Comparison of ENCODE assay signal across 18 mouse cellular contexts in the genomic region with DNA sequence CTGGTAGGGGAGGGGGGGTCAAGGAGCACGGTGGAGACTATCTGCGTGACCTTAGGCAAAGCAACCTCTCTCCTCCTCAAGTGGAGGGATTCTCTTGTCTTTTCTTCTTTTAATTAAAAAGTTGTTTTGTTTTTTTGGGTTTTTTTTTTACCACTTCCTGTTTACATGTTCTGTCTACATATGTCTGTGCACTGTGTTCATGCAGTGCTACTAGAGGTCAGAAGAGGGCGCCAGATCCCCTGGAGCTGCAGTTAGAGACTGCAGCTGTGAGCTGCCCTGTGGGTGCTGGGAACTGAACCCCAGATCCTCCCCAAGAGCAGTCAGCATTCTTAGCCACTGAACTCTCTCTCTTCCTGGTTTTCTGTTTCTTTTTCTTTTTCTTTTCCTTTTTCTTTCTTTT. TPM values are rescaled to one million over a fixed set of nuclear protein-coding genes. Genes with fewer than 3 reads are reported as not detected.
A peak's percentile ranks its signal among the peaks of the same experiment; 100 is the strongest.
DNase-seq lines count a peak whose midpoint lies in the region; ATAC-seq and TF ChIP-seq lines count a peak whose summit lies in the region.
"Had no signal": no experiment of that assay in that cellular context is flagged by ENCODE, and none has a peak within 500 bp of the region (broad histone marks: within the 10 kb centered on the region; RNA-seq: fewer than 3 reads in every experiment).

No protein-coding gene starts in this region.

- H3K4me2 ChIP-seq in liver, embryonic 11.5 days: no peak overlapping the region
- H3K4me2 ChIP-seq in hindbrain, embryonic 13.5 days: no peak overlapping the region
- H3K4me2 ChIP-seq: embryonic facial prominence, embryonic 12.5 days; intestine, embryonic 15.5 days; stomach, embryonic 15.5 days had no signal

- H3K9me3 ChIP-seq in liver, embryonic 11.5 days (ENCODE audit: control insufficient read depth, low read length): no peaks in the 10 kb centered on the region
- H3K9me3 ChIP-seq in hindbrain, embryonic 13.5 days: peaks cover 8% of the 10 kb centered on the region; the same call in 1 of the 2 replicates
- H3K9me3 ChIP-seq: intestine, embryonic 15.5 days; stomach, embryonic 15.5 days had no signal

- TF ChIP-seq POLR2A in liver, adult 2 months (IDR thresholded peaks at IDR 0.05; ENCODE audit: extremely low read depth, insufficient read depth, low read length): no peak
- TF ChIP-seq POLR2A in olfactory bulb, adult 2 months (IDR thresholded peaks at IDR 0.05; ENCODE audit: insufficient read depth, low read depth, low read length): no peak

- H3K27ac ChIP-seq in liver, adult 2 months (replicated peaks; ENCODE audit: insufficient read depth, low read depth, low read length): no peak overlapping the region
- H3K27ac ChIP-seq in liver, embryonic 11.5 days (ENCODE audit: low read depth, low read length): no peak overlapping the region
- no peak overlapping the region for H3K27ac ChIP-seq in olfactory bulb, adult 2 months (ENCODE audit: insufficient read depth, low read depth, low read length)
- no peak overlapping the region for H3K27ac ChIP-seq in hindbrain, embryonic 13.5 days
- H3K27ac ChIP-seq: embryonic facial prominence, embryonic 12.5 days; intestine, embryonic 15.5 days; stomach, embryonic 15.5 days had no signal

- no peaks in the 10 kb centered on the region for H3K27me3 ChIP-seq in liver, adult 2 months (ENCODE audit: control insufficient read depth, insufficient read depth, low read length)
- H3K27me3 ChIP-seq in liver, embryonic 11.5 days (replicated peaks; ENCODE audit: control insufficient read depth, insufficient read depth, low read length): no peaks in the 10 kb centered on the region; the same call in 1 of the 2 replicates
- H3K27me3 ChIP-seq in Patski: peaks cover 12% of the 10 kb centered on the region
- H3K27me3 ChIP-seq in hindbrain, embryonic 13.5 days: peaks cover 27% of the 10 kb centered on the region
- H3K27me3 ChIP-seq: intestine, embryonic 15.5 days; stomach, embryonic 15.5 days had no signal

- H3K4me3 ChIP-seq in liver, adult 2 months (ENCODE audit: insufficient read depth, low read depth, low read length): no peak overlapping the region
- no peak overlapping the region for H3K4me3 ChIP-seq in liver, embryonic 11.5 days (ENCODE audit: low read depth, low read length)
- H3K4me3 ChIP-seq in olfactory bulb, adult 2 months (ENCODE audit: insufficient read depth, low read depth, low read length): no peak overlapping the region
- no peak overlapping the region for H3K4me3 ChIP-seq in hindbrain, embryonic 13.5 days
- H3K4me3 ChIP-seq: embryonic facial prominence, embryonic 12.5 days; intestine, embryonic 15.5 days; stomach, embryonic 15.5 days had no signal

- no peak overlapping the region for H3K9ac ChIP-seq in liver, adult 2 months (ENCODE audit: low read depth, low read length)
- no peak overlapping the region for H3K9ac ChIP-seq in liver, embryonic 11.5 days (ENCODE audit: low read depth, low read length)
- no peak overlapping the region for H3K9ac ChIP-seq in hindbrain, embryonic 13.5 days
- H3K9ac ChIP-seq: embryonic facial prominence, embryonic 12.5 days; intestine, embryonic 15.5 days; stomach, embryonic 15.5 days had no signal

- CTCF ChIA-PET in Patski (lab: Charles Lee): no interaction called here

- DNase-seq in liver, adult 2 months (ENCODE audit: extremely low read depth, low read depth, low spot score): no peak
- DNase-seq in liver, embryonic 11.5 days (ENCODE audit: low spot score): no peak
- DNase-seq in Patski (ENCODE audit: low read depth, low spot score): no peak
- DNase-seq in spleen, postnatal 10 days (ENCODE audit: low spot score in 2 of 2): no peak
- DNase-seq: adrenal gland, postnatal 36 days; cerebellum, postnatal 10 days; heart, adult 18-20 months; heart, postnatal 36 days; left cerebral cortex, postnatal 4 days; lung, postnatal 10 days; midbrain, embryonic 14.5 days had no signal

- ATAC-seq in liver, embryonic 11.5 days (replicated peaks; ENCODE audit: low FRiP score): no peak
- peak; percentile 60 for ATAC-seq in CD4-positive, CD25-positive, alpha-beta regulatory T cell, adult 4 months
- no peak for ATAC-seq in Patski
- no peak for ATAC-seq in hindbrain, embryonic 13.5 days (ENCODE audit: low FRiP score)
- ATAC-seq: forebrain, embryonic 14.5 days; intestine, embryonic 15.5 days had no signal

- POLR2A ChIA-PET in Patski (lab: Charles Lee): no interaction called here

- H3K36me3 ChIP-seq in liver, adult 2 months (ENCODE audit: control insufficient read depth, insufficient read depth, low read length): no peaks in the 10 kb centered on the region
- no peaks in the 10 kb centered on the region for H3K36me3 ChIP-seq in liver, embryonic 11.5 days (ENCODE audit: control insufficient read depth, insufficient read depth, low read length)
- peaks cover 34% of the 10 kb centered on the region for H3K36me3 ChIP-seq in hindbrain, embryonic 13.5 days
- H3K36me3 ChIP-seq: embryonic facial prominence, embryonic 12.5 days; intestine, embryonic 15.5 days; stomach, embryonic 15.5 days had no signal

- TF ChIP-seq CTCF in liver, adult 2 months (IDR thresholded peaks at IDR 0.05; ENCODE audit: low read depth, low read length): peak; percentile 38
- TF ChIP-seq CTCF in Patski (IDR thresholded peaks at IDR 0.05): peak; percentile 52
- TF ChIP-seq CTCF in olfactory bulb, adult 2 months (IDR thresholded peaks at IDR 0.05; ENCODE audit: insufficient read depth, low read depth, low read length): 0 out of 2 replicates have a peak, but pooled peaks have one; percentile 24

- in situ Hi-C loops in Patski (cut with MboI; ENCODE audit: low pct_unique_long_range_greater_than_20kb): no loop called here

- no peaks in the 10 kb centered on the region for H3K4me1 ChIP-seq in liver, adult 2 months (ENCODE audit: control insufficient read depth, insufficient read depth, low read length)
- no peaks in the 10 kb centered on the region for H3K4me1 ChIP-seq in liver, embryonic 11.5 days (replicated peaks; ENCODE audit: control insufficient read depth, insufficient read depth, low read length)
- H3K4me1 ChIP-seq in olfactory bulb, adult 2 months (ENCODE audit: control insufficient read depth, insufficient read depth, low read length): no peaks in the 10 kb centered on the region
- H3K4me1 ChIP-seq in hindbrain, embryonic 13.5 days (replicated peaks): no peaks in the 10 kb centered on the region
- H3K4me1 ChIP-seq: embryonic facial prominence, embryonic 12.5 days; intestine, embryonic 15.5 days; stomach, embryonic 15.5 days had no signal

- 70% methylated on average over 3 of the region's 3 CpGs for WGBS in liver, adult 2 months
- WGBS in liver, embryonic 11.5 days: 65% methylated on average over 3 of the region's 3 CpGs
- WGBS in olfactory bulb, adult 2 months: 73% methylated on average over 3 of the region's 3 CpGs
- 74% methylated on average over 3 of the region's 3 CpGs for WGBS in hindbrain, embryonic 13.5 days

- no peaks in the 10 kb centered on the region for H3K79me2 ChIP-seq in liver, adult 2 months (ENCODE audit: control insufficient read depth, insufficient read depth, low read length)

RNA-seq across cellular contexts. Expression of a gene that starts 28.4 kb away (rescaled TPM):
- under 0.01 TPM in 1 of 2 replicates, not detected in the other for total RNA-seq in liver, adult 2 months (2014; rRNA removed)
- 0.06 TPM in 1 of 2 replicates, not detected in the other for polyA plus RNA-seq in liver, adult 2 months (2012; rRNA removed)
- 0.17 and 0.19 TPM in 2 replicates for polyA plus RNA-seq in liver, embryonic 11.5 days (2014; fragmentation: Nextera tagmentation; extraction: Ambion mirVana)
- under 1 TPM; 0.28 to 0.32 TPM for polyA plus RNA-seq in CD4-positive, CD25-positive, alpha-beta regulatory T cell, adult 4 months (2017; shearing (Covaris generic))
- polyA plus RNA-seq in Patski (2021): 0.13 TPM
- polyA plus RNA-seq in olfactory bulb, adult 2 months (2012; ENCODE audit: insufficient read depth, insufficient read length, low replicate concordance, missing spikeins): not detected in 2 replicates
- 2.2 and 2.6 TPM in 2 replicates for polyA plus RNA-seq in hindbrain, embryonic 13.5 days (2015; fragmentation: Nextera tagmentation; extraction: Ambion mirVana)

RNA-seq across cellular contexts. Expression of a gene that starts 28.7 kb away (rescaled TPM):
- total RNA-seq in liver, adult 2 months (2014; rRNA removed): 142 and 148 TPM in 2 replicates
- 268 and 304 TPM in 2 replicates for polyA plus RNA-seq in liver, adult 2 months (2012; rRNA removed)
- 581 and 583 TPM in 2 replicates for polyA plus RNA-seq in liver, embryonic 11.5 days (2014; fragmentation: Nextera tagmentation; extraction: Ambion mirVana)
- 10 to 100 TPM; 14.1 to 19.9 TPM for polyA plus RNA-seq in CD4-positive, CD25-positive, alpha-beta regulatory T cell, adult 4 months (2017; shearing (Covaris generic))
- polyA plus RNA-seq in Patski (2021): 20.3 TPM
- not detected in 2 replicates for polyA plus RNA-seq in olfactory bulb, adult 2 months (2012; ENCODE audit: insufficient read depth, insufficient read length, low replicate concordance, missing spikeins)
- polyA plus RNA-seq in hindbrain, embryonic 13.5 days (2015; fragmentation: Nextera tagmentation; extraction: Ambion mirVana): 18.7 and 19.3 TPM in 2 replicates

RNA-seq across cellular contexts. Expression of a gene that starts 54.5 kb away (rescaled TPM):
- total RNA-seq in liver, adult 2 months (2014; rRNA removed): 3.5 and 4.6 TPM in 2 replicates
- 6.9 and 8.3 TPM in 2 replicates for polyA plus RNA-seq in liver, adult 2 months (2012; rRNA removed)
- polyA plus RNA-seq in liver, embryonic 11.5 days (2014; fragmentation: Nextera tagmentation; extraction: Ambion mirVana): 20.6 and 21.5 TPM in 2 replicates
- 10 to 100 TPM; 50.9 to 60.1 TPM for polyA plus RNA-seq in CD4-positive, CD25-positive, alpha-beta regulatory T cell, adult 4 months (2017; shearing (Covaris generic))
- 9.1 TPM for polyA plus RNA-seq in Patski (2021)
- polyA plus RNA-seq in olfactory bulb, adult 2 months (2012; ENCODE audit: insufficient read depth, insufficient read length, low replicate concordance, missing spikeins): not detected in 2 replicates
- 13.0 and 13.4 TPM in 2 replicates for polyA plus RNA-seq in hindbrain, embryonic 13.5 days (2015; fragmentation: Nextera tagmentation; extraction: Ambion mirVana)
